Mouse (Mus musculus): ENCODE measurements around the gene Slx1b.

GRCm38 (mm10) chr7:126696303-126696702, 719 bp upstream of the Slx1b start:
- TF ChIP-seq CTCF (IDR thresholded peaks at IDR 0.05; ENCODE audit: borderline replicate concordance, extremely low read depth, insufficient read depth, insufficient read length) (no peak), POLR2A (IDR thresholded peaks at IDR 0.05; ENCODE audit: borderline replicate concordance, extremely low read depth, insufficient read depth, insufficient read length, poor library complexity, severe bottlenecking) (no peak)
